Mouse (Mus musculus) erythroblast, embryonic 14.5 days (primary cell): ENCODE measurements around the gene Gnl3l. TPM values are rescaled to one million over a fixed set of nuclear protein-coding genes. Genes with fewer than 3 reads are reported as not detected.

Source experiments
- H3K27me3 ChIP-seq: 2 replicates; pipeline ENCODE4 v1.6.1; 2012; ENCODE audit warnings: inconsistent platforms; ENCODE audit not compliant: control insufficient read depth
- H3K36me3 ChIP-seq: 2 replicates; pipeline ENCODE4 v1.6.1; 2012; ENCODE audit warnings: mild to moderate bottlenecking, inconsistent platforms; ENCODE audit not compliant: control insufficient read depth
- H3K4me1 ChIP-seq: 2 replicates; pipeline ENCODE4 v1.6.1; 2012; ENCODE audit warnings: inconsistent platforms; ENCODE audit not compliant: control insufficient read depth
- H3K4me3 ChIP-seq: replicated peaks from 2 replicates; pipeline ENCODE3; 2012; ENCODE audit warnings: moderate library complexity, mild to moderate bottlenecking, inconsistent platforms
- H3K9me3 ChIP-seq: 2 replicates; pipeline ENCODE4 v1.6.1; 2012; ENCODE audit warnings: low read length, inconsistent platforms, mixed read lengths; ENCODE audit not compliant: control insufficient read depth
- GATA1 ChIP-seq: IDR thresholded peaks from 2 replicates; pipeline ENCODE4 v1.6.1; 2012; ENCODE audit warnings: low read length, inconsistent platforms, mixed read lengths
- TAL1 ChIP-seq: IDR thresholded peaks from 3 replicates; pipeline ENCODE4 v1.6.1; 2012; ENCODE audit warnings: low read length, inconsistent platforms, mixed read lengths
- polyA plus RNA-seq: library from polyadenylated mRNA; stranded (reverse); fragments of >175 nt; gene quantifications from 2 replicates; pipeline ENCODE4 v1.2.3, GENCODE M21; 2012

Gene Gnl3l
- polyA plus RNA-seq, 1 experiment = 0.08 TPM

DNA sequence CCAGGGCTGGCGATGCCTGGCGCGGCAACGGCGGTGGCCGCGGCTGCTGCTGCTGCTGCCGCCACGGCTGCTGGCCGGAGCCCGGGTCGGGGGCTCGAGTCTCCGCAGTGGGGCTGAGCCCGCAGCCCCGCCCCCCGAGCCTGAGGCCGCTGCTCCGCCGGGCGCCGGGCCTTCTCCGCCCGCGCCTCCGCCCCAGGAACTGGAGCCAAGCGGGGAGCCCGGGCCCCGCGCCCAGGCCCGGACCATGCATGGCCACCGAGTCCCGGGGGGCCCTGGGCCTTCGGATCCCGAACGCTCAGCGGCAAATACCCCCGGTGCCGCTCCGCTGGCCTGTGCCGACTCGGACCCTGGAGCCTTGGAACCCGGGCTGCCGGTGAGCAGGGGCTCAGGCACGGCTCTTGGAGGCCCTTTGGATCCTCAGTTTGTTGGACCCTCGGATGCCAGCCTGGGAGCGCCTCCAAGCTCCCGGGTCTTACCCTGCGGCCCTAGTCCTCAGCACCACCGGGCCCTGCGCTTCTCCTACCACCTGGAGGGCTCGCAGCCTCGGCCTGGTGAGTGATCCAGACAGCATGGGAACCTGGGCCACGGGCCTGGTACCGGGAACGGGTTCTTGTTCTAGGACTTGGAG is 30.4 kb upstream of the Gnl3l start:
- Histone ChIP-seq H3K4me3 (peak overlapping the region; percentile 46), H3K4me1 (no peaks in the 10 kb centered on the region), H3K9me3 (peaks cover 21% of the 10 kb centered on the region), H3K36me3 (no peaks in the 10 kb centered on the region), H3K27me3 (peaks cover 48% of the 10 kb centered on the region)
- TF ChIP-seq GATA1 (no peak), TAL1 (no peak)

DNA sequence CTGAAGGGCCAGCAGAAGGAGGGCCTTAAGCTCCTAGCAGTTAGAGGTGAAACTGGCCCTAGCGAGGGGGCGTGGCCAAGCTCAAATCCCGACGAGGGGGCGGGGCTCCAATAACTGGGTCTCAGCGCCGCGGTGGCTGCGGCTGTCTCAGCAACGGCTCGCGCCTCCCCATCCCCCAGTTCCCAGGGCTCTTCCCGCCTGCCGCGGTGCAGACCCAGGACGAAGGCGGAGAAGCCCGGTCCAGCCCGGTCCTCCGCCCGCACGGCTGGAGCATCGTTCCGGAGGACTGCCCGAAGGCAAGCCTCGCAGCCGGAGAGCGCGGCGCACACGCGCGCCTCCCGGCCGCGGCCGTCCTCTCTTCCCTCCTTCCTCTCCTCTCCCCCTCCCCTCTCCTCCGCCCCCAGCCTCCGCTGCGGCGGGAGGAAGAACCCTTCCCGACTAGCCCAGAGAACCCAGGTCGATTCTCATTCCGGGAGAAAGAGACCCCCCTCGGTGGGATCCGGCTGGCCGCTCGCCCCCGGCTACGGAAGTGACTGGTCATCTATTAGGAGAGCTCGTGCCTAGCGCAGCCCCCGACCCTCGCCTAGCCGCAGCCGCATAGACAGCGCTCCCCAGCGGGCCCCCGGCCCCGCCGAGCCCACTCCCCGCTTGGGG is 29.8 kb upstream of the Gnl3l start:
- H3K4me3 ChIP-seq = peak overlapping the region; percentile 46
- H3K4me1 ChIP-seq = no peaks in the 10 kb centered on the region
- no peaks in the 10 kb centered on the region for H3K36me3 ChIP-seq
- peaks cover 48% of the 10 kb centered on the region for H3K27me3 ChIP-seq
- no peak for TF ChIP-seq GATA1
- no peak for TF ChIP-seq TAL1
- peaks cover 21% of the 10 kb centered on the region for H3K9me3 ChIP-seq

DNA sequence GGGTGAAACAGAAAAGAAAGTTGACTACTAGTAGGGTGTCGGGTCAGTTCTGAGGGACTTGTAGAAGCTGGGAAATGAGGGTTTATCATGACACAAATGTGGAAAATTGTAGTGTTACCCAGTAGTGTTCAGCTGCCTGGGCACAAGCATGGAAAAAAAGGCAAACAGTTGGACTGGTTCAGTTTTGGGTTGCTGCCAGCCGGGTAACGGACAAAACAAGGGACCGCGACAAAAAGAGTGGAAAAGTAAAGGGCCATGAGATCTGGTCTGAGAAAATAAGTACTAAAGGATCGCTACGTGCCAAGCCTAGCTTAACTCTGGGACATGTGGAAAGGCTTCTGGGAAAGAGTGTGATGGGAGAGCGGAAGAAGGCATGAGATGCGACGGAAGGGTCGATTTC is 29.2 kb upstream of the Gnl3l start:
- H3K36me3 ChIP-seq = no peaks in the 10 kb centered on the region
- H3K27me3 ChIP-seq = peaks cover 48% of the 10 kb centered on the region

DNA sequence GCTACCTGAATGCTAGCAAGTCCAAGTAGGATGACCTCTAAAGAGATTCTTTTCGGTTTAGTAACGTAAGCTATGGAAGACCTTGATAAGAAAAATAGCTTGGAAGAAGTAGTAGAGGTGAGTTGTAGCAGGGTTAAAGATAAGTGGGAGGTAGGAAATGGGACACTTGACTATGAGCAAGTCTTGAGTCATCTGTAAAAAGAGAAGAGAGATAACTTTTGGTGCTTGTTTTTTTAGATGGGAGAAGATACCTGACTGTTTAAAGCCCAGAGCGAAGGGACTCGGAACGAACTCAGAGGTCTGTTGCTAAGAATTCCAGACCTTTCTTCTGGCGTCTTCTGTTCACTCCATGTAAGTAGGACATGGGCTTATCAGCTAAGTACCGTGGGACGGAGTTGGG is 28.7 kb upstream of the Gnl3l start, which contains the start of gene Fgd1:
TSS of gene Fgd1 (plus strand) at position 301 of the 400 bp plus-strand sequence.
- Histone ChIP-seq H3K4me3 (peak within 1 kb of the TSS; percentile 46), H3K4me1 (no peaks in the 10 kb centered on the region), H3K27me3 (peaks cover 48% of the 10 kb centered on the region), H3K9me3 (peaks cover 21% of the 10 kb centered on the region), H3K36me3 (no peaks in the 10 kb centered on the region)
- no peak for TF ChIP-seq TAL1
- TF ChIP-seq GATA1 = no peak

More for the DNA sequence above, 29.2 kb upstream of the Gnl3l start:
- H3K9me3 ChIP-seq = peaks cover 21% of the 10 kb centered on the region
- H3K4me1 ChIP-seq = no peaks in the 10 kb centered on the region
- TF ChIP-seq TAL1 (no peak), GATA1 (no peak)
- no peak overlapping the region for H3K4me3 ChIP-seq

DNA sequence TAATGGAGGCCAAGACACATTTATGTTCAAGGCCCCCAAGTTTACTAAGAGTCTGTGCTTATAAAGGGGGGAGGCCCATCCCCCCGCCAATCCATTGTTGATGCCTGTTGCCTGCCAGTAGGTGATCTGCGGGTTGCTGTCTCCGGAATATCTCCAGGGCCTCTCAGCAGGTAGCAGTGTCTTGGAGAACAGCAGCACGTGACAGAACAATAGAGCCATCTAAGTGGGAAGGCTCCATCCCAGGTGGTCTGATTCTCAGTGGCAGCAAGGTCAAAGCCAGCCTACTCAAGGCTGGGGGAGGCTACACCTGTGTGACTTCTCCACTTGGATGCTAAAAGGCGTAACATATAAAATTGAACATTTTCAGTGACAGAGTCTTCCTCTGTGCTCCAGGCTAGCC is 24.1 kb upstream of the Gnl3l start:
- Histone ChIP-seq H3K4me1 (no peaks in the 10 kb centered on the region), H3K9me3 (peaks cover 2% of the 10 kb centered on the region), H3K36me3 (no peaks in the 10 kb centered on the region), H3K4me3 (no peak overlapping the region), H3K27me3 (peaks cover 14% of the 10 kb centered on the region)
- TF ChIP-seq TAL1 (no peak), GATA1 (no peak)

DNA sequence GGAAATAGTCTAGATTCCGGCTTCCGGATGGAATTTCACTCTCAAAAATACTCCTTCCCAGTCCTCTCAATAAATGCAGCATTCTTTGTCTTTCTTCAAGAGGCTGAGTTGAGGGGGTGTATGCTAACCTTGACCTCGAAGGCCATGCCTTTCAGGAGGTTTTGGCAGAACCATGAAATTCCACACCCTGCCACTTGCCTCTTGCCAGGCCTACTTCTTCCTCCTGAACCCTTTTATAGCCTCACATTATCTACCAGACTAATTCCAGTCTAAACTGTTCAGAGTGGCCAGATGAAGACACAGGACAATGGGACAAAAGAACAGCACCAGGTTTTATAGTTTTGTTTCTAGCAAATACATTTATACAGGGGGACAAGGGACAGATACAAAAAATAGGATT is 14.3 kb upstream of the Gnl3l start:
- Histone ChIP-seq H3K4me1 (no peaks in the 10 kb centered on the region), H3K27me3 (no peaks in the 10 kb centered on the region), H3K9me3 (no peaks in the 10 kb centered on the region), H3K36me3 (no peaks in the 10 kb centered on the region), H3K4me3 (no peak overlapping the region)
- TF ChIP-seq TAL1 (no peak), GATA1 (no peak)

DNA sequence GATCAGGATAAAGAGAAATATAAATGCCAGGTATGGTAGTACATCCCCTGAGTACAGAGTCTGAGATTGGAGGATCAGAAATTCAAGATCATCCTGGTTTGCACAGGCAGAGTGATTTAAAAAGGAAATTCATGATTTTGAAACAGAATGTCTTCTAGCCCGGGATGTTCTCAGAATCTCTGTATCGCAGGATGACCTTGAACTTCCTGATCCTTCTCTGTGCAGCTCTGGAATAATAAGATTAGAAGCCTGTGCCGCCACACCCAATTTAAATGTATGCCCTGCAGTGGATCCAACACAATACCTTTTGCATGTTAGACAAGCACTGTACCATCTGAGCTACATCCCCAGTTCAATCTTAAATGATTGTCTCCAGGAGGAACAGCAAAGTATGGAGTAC is 1.7 kb upstream of the Gnl3l start:
- H3K4me3 ChIP-seq = no peak overlapping the region
- no peaks in the 10 kb centered on the region for H3K9me3 ChIP-seq
- no peaks in the 10 kb centered on the region; the same call in 1 of the 2 replicates for H3K27me3 ChIP-seq
- peaks cover 7% of the 10 kb centered on the region for H3K36me3 ChIP-seq
- no peak for TF ChIP-seq GATA1
- no peak for TF ChIP-seq TAL1
- peaks cover 25% of the 10 kb centered on the region for H3K4me1 ChIP-seq

DNA sequence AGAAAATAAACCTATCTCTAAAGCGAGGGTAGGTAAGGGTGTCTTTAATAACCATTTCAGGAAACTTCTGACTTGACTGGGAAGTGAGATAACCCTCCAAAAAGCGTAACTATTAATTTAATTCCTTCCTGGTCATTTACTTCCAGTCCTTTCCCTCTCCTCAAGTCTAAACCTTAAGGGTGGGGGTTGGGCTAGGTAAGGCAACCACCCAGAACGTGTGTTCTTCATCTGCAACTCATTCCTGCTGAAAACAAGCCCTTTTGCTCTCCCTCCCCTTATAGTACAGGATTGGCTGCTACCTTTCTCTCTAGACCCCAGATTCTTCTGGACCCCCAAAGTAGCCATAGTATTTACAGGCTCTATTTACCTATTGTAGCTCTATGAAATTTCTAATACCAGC is 775 bp upstream of the Gnl3l start:
- Histone ChIP-seq H3K4me3 (peak overlapping the region; percentile 75), H3K27me3 (no peaks in the 10 kb centered on the region; the same call in 1 of the 2 replicates), H3K4me1 (peaks cover 25% of the 10 kb centered on the region), H3K9me3 (no peaks in the 10 kb centered on the region), H3K36me3 (peaks cover 13% of the 10 kb centered on the region)
- TF ChIP-seq TAL1 (no peak), GATA1 (no peak)

DNA sequence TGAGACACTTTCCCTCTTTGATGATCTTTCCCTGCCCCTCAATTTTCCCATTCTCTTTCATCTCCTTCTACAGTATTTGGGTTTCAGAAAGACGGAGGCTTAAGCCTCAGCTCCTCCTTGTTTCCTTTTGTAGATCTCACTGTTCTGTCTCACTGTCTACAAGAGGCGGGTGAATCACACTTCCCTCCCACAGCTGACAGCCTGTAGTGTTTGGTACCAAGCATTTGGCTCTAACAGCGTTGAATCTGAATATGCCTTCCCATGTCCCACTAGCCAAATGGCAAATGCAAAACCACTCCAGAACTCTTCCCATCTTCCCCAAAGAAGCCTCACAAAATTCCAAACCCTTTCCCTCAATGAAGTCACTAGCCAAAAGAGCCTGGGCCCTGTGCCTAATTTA is 20.3 kb downstream of the Gnl3l start:
- no peak overlapping the region for H3K4me3 ChIP-seq
- H3K9me3 ChIP-seq = no peaks in the 10 kb centered on the region
- H3K36me3 ChIP-seq = peaks cover 82% of the 10 kb centered on the region
- no peak for TF ChIP-seq GATA1
- TF ChIP-seq TAL1 = no peak
- no peaks in the 10 kb centered on the region for H3K27me3 ChIP-seq
- H3K4me1 ChIP-seq = no peaks in the 10 kb centered on the region
